Mouse (Mus musculus): ENCODE measurements around the gene Pheta1.
A peak's percentile ranks its signal among the peaks of the same experiment; 100 is the strongest.

Gene Pheta1

GRCm38 (mm10) chr5:121827876-121828275, 20.9 kb upstream of the Pheta1 start:
- DNase-seq = no peak

GRCm38 (mm10) chr5:121828491-121829432, 20.0 kb upstream of the Pheta1 start:
- DNase-seq = peak; percentile 71

- no peak for DNase-seq
Observed at GRCm38 (mm10) chr5:121831002-121831601, 17.7 kb upstream of the Pheta1 start.

- no peak for DNase-seq
Observed at GRCm38 (mm10) chr5:121832376-121833155, 16.2 kb upstream of the Pheta1 start.

GRCm38 (mm10) chr5:121833159-121833558, 15.6 kb upstream of the Pheta1 start:
- DNase-seq = no peak

GRCm38 (mm10) chr5:121833572-121834240, 15.1 kb upstream of the Pheta1 start:
- peak; percentile 48 for DNase-seq

GRCm38 (mm10) chr5:121834241-121834606, 14.6 kb upstream of the Pheta1 start:
- DNase-seq = no peak

- DNase-seq = no peak
Observed at GRCm38 (mm10) chr5:121834991-121835747, 13.6 kb upstream of the Pheta1 start.

- DNase-seq = peak; percentile 44
Observed at GRCm38 (mm10) chr5:121835949-121836691, 12.7 kb upstream of the Pheta1 start.

- peak; percentile 93 for DNase-seq
Observed at GRCm38 (mm10) chr5:121836692-121837415, 11.9 kb upstream of the Pheta1 start.

GRCm38 (mm10) chr5:121837441-121838340, 11.1 kb upstream of the Pheta1 start, which contains the start of gene Sh2b3:
TSS of gene Sh2b3 (minus strand) at chr5:121837646.
- no peak for DNase-seq

GRCm38 (mm10) chr5:121838341-121839127, 10.2 kb upstream of the Pheta1 start:
- DNase-seq = peak; percentile 49

- DNase-seq = no peak
Observed at GRCm38 (mm10) chr5:121839128-121839473, 9.7 kb upstream of the Pheta1 start.

GRCm38 (mm10) chr5:121841516-121841915, 7.3 kb upstream of the Pheta1 start:
- no peak for DNase-seq

- DNase-seq = no peak
Observed at GRCm38 (mm10) chr5:121841973-121842372, 6.8 kb upstream of the Pheta1 start.

GRCm38 (mm10) chr5:121842665-121843118, 6.1 kb upstream of the Pheta1 start:
- DNase-seq = peak; percentile 84

GRCm38 (mm10) chr5:121843138-121843905, 5.5 kb upstream of the Pheta1 start:
- DNase-seq = no peak

GRCm38 (mm10) chr5:121845361-121845760, 3.4 kb upstream of the Pheta1 start:
- no peak for DNase-seq

All from embryo, embryonic 11 days (tissue).